ENCODE assay signal across 12 mouse cellular contexts in genomic region chr2:135035640-135036260, GRCm38 (mm10).
DNase-seq lines count a peak whose midpoint lies in the region; ATAC-seq lines count a peak whose summit lies in the region.
"Had no signal": no experiment of that assay in that cellular context is flagged by ENCODE, and none has a peak within 500 bp of the region (broad histone marks: within the 10 kb centered on the region; RNA-seq: fewer than 3 reads in every experiment).

No protein-coding gene starts in this region.

- no peak overlapping the region for H3K27ac ChIP-seq in kidney, embryonic 16.5 days (ENCODE audit: low read length)
- H3K27ac ChIP-seq in forebrain, embryonic 14.5 days (ENCODE audit: low read depth, low read length), result no peak overlapping the region
- H3K27ac ChIP-seq in forebrain, embryonic 10.5 days, result no peak overlapping the region
- H3K27ac ChIP-seq: embryonic facial prominence, embryonic 15.5 days; midbrain, embryonic 10.5 days; neural tube, embryonic 13.5 days had no signal

- H3K9ac ChIP-seq in kidney, embryonic 16.5 days (replicated peaks; ENCODE audit: low read length), result no peak overlapping the region
- H3K9ac ChIP-seq in forebrain, embryonic 14.5 days (ENCODE audit: low read length), result no peak overlapping the region
- H3K9ac ChIP-seq: embryonic facial prominence, embryonic 15.5 days; neural tube, embryonic 13.5 days had no signal

- H3K9me3 ChIP-seq in kidney, embryonic 16.5 days (ENCODE audit: low read length), result no peaks in the 10 kb centered on the region
- H3K9me3 ChIP-seq in forebrain, embryonic 14.5 days (replicated peaks; ENCODE audit: control insufficient read depth, low read length), result no peaks in the 10 kb centered on the region
- no peaks in the 10 kb centered on the region for H3K9me3 ChIP-seq in forebrain, embryonic 10.5 days
- H3K9me3 ChIP-seq: embryonic facial prominence, embryonic 15.5 days; midbrain, embryonic 10.5 days; neural tube, embryonic 13.5 days had no signal

- H3K4me2 ChIP-seq in kidney, embryonic 16.5 days (replicated peaks; ENCODE audit: low read depth, low read length), result no peak overlapping the region
- H3K4me2 ChIP-seq in forebrain, embryonic 14.5 days (ENCODE audit: low read length), result no peak overlapping the region
- H3K4me2 ChIP-seq: embryonic facial prominence, embryonic 15.5 days; neural tube, embryonic 13.5 days had no signal

- ATAC-seq in kidney, embryonic 16.5 days (ENCODE audit: low FRiP score, low TSS enrichment), result no peak
- ATAC-seq in forebrain, embryonic 14.5 days, result no peak

- H3K4me3 ChIP-seq in kidney, embryonic 16.5 days (ENCODE audit: low read length), result no peak overlapping the region
- H3K4me3 ChIP-seq in forebrain, embryonic 14.5 days (ENCODE audit: low read depth, low read length), result no peak overlapping the region
- H3K4me3 ChIP-seq in forebrain, embryonic 10.5 days, result no peak overlapping the region
- H3K4me3 ChIP-seq: embryonic facial prominence, embryonic 15.5 days; midbrain, embryonic 10.5 days; neural tube, embryonic 13.5 days had no signal

- DNase-seq in kidney, postnatal 10 days, result peak; percentile 7
- DNase-seq in embryo, embryonic 9.5 days (ENCODE audit: extremely low spot score), result peak; percentile 35
- peak; percentile 11 to 13 for DNase-seq in heart, postnatal 36 days
- DNase-seq in lung, postnatal 36 days, result peak; percentile 35
- no peak for DNase-seq in forebrain, embryonic 14.5 days (ENCODE audit: low spot score)
- no peak for DNase-seq in Muller cell, postnatal 12 days (ENCODE audit: inconsistent ontology term)
- no peak for DNase-seq in forebrain, embryonic 10.5 days (ENCODE audit: extremely low spot score, low spot score)

- no peaks in the 10 kb centered on the region for H3K36me3 ChIP-seq in kidney, embryonic 16.5 days (ENCODE audit: insufficient read depth, low read length)
- H3K36me3 ChIP-seq in forebrain, embryonic 14.5 days (ENCODE audit: control insufficient read depth, insufficient read depth, low read length), result no peaks in the 10 kb centered on the region
- H3K36me3 ChIP-seq in forebrain, embryonic 10.5 days (replicated peaks), result no peaks in the 10 kb centered on the region
- H3K36me3 ChIP-seq: embryonic facial prominence, embryonic 15.5 days; midbrain, embryonic 10.5 days; neural tube, embryonic 13.5 days had no signal

- 10% methylated on average over 4 of the region's 4 CpGs for WGBS in kidney, embryonic 16.5 days
- 27% methylated on average over 4 of the region's 4 CpGs for WGBS in forebrain, embryonic 14.5 days
- WGBS in forebrain, embryonic 10.5 days, result 30% methylated on average over 4 of the region's 4 CpGs

- H3K4me1 ChIP-seq in kidney, embryonic 16.5 days (ENCODE audit: insufficient read depth, low read length), result no peaks in the 10 kb centered on the region
- H3K4me1 ChIP-seq in forebrain, embryonic 14.5 days (ENCODE audit: control insufficient read depth, insufficient read depth, low read length), result no peaks in the 10 kb centered on the region
- H3K4me1 ChIP-seq in forebrain, embryonic 10.5 days, result peaks cover 7% of the 10 kb centered on the region; the same call in 1 of the 2 replicates
- H3K4me1 ChIP-seq: embryonic facial prominence, embryonic 15.5 days; midbrain, embryonic 10.5 days had no signal

- intact Hi-C loops in heart, postnatal 36 days (cut with DNase I), result no loop called here

- no peaks in the 10 kb centered on the region for H3K27me3 ChIP-seq in kidney, embryonic 16.5 days (ENCODE audit: insufficient read depth, low read length)
- no peaks in the 10 kb centered on the region for H3K27me3 ChIP-seq in forebrain, embryonic 14.5 days (replicated peaks; ENCODE audit: control insufficient read depth, insufficient read depth, low read length)
- H3K27me3 ChIP-seq in forebrain, embryonic 10.5 days (ENCODE audit: poor library complexity, severe bottlenecking), result no peaks in the 10 kb centered on the region
- H3K27me3 ChIP-seq: CH12.LX; embryonic facial prominence, embryonic 15.5 days; neural tube, embryonic 13.5 days had no signal

Comparison
In these comparisons a context has a peak if more than half of its experiments do, and no peak if none do; other contexts are left out.
1. DNase-seq: peak in kidney, postnatal 10 days (single experiment), embryo, embryonic 9.5 days (single experiment), heart, postnatal 36 days (2 of 2) and lung, postnatal 36 days (single experiment); none in forebrain, embryonic 14.5 days (single experiment), Muller cell, postnatal 12 days (single experiment) and forebrain, embryonic 10.5 days (single experiment).